Mouse (Mus musculus) kidney, postnatal 10 days (tissue): ENCODE measurements around the gene Hamp2.
"Not testable (repeated sequence)": the region's sequence is repeated elsewhere in the genome, so short reads cannot be mapped to it uniquely, and the experiment has no call there.

Source experiments
- DNase-seq: peaks from one replicate; pipeline ENCODE4 v3.0.0; 2021; ENCODE audit warnings: mixed read lengths

Hamp2 gene

DNA sequence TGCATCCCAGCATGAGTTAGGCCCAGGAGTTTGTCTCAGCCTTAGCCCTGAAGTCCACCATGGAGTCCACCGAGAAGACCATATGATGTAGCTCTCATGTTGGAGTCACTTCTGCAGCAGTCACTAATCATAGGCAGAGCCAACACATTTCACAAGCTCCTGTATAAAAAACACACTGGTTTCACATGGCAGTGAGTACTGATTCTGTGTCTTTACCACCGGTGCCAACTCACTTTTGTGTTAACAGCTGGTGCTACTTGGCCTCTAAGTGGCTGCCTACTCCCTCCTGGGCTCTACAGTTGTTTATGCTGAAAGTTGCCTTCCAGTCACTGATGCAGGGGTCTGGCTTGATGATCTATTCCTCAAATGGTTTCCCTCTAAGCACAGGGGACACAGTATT lies at the start of gene Hamp2:
TSS of gene Hamp2 (minus strand) at position 101 of the 400 bp plus-strand sequence.
- DNase-seq, result not testable (repeated sequence)

DNA sequence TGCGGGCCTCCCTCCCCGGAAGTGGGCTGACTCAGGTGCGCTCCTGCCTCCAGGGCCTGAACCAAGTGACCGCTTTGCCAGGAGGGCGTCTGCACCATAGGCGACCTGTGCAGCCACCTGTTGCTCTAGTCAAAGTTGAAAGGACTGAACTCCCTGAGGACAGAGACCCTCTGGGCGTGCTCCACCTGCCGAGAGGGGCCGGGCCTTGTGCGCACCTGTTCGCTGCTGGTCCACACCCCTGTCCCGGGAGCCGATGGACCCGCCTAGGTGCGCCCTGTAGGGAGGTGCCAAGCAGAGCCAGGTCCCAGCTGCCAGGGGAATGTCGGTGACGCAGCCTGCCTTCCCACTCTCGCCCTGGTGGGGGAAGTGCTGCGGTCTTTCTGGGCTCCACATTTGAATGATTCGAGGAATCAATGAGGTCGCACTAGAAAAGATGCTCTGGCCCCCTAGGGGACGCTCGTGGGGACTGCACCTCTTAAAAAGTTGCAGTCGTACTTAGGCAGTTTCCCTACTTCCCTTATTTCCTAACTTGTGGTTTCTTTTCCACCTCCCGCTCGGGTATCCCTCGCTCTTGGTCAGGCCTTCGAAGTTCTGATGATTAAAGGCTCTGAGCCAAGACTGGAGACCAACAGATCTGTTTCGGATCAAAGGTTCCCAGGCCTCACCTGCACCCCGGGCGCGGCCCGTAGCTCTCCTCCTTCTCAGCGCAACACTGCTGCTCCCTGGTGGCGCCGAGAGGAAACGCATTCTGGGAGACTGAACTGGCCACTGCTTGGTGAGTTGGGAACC lies 49.2 kb upstream of the Hamp2 start, which contains the start of gene Fam187b:
TSS of gene Fam187b (plus strand) at position 290 of the 789 bp plus-strand sequence.
- DNase-seq, result peak; percentile 94

DNA sequence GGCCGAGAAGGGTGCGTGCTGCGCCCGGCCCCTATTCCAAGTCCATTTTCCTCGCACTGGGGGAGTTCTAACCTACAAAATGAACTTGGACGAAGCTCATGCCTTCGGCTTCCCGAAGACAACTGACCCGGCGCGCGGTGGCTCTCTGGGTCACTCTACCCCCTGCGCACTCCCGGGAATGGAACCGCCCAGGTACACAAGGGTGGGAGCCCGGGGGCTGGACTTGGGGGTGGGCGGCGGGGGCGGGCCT lies 48.7 kb upstream of the Hamp2 start, which contains the start of gene Lsr:
TSS of gene Lsr (minus strand) at position 214 of the 250 bp plus-strand sequence.
- DNase-seq, result no peak

DNA sequence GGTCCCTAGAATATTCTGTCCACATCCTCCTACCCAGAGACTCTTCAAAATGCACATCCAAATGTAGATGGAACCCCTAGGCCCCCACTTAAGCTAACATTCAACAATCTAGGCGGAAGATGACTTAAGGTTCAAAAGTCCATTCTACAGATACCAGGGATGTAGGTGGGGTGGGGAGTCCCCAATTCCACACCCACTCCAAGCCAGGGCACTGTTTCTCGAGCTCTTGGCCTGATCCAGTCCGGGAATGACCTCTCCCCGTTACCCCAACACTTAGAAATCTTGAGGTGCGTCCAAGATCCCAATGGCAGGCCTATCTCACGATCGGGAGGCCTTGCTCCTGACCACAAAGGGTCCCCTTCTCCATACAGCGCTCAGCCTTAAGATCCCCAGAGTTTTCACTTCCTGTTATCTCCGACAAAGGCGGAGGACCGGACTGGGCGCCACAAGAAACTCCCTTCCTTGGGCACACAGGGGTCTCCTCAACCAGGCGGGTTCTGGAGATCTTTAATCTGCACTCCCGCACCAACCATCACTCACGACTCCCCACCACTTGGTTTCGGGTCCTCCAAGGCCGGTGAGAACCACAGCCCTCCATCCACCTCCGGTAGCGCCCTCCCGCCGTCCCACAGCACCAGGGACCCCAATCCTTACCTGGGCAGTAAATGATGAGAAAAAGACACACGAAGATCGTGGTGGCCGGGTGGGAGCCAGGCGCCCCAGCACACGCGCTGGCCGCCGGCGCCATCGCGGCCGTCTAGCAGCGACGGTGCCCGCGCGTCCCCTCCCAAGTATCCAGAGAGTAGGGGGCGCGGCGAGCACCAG lies 48.2 kb upstream of the Hamp2 start:
- no peak for DNase-seq

DNA sequence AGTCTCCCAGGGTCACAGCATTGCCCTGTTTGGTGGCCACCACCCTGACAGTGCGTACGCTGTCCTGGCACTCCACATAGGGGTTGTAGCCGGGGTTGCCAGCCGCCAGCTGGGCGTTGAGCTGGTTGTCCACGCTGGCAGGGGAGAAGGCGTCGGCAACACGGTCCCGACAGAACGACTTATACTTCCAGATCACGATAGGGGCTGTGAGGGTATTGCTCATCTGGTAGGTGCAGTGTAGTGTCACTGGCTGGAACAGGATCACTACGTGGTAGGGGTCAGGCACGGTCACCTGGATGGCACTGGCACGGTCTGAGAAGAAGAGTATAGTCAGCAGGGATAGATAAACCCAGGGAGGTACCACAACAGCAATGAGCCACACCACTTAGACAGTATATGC lies 47.4 kb upstream of the Hamp2 start:
- DNase-seq, result no peak

DNA sequence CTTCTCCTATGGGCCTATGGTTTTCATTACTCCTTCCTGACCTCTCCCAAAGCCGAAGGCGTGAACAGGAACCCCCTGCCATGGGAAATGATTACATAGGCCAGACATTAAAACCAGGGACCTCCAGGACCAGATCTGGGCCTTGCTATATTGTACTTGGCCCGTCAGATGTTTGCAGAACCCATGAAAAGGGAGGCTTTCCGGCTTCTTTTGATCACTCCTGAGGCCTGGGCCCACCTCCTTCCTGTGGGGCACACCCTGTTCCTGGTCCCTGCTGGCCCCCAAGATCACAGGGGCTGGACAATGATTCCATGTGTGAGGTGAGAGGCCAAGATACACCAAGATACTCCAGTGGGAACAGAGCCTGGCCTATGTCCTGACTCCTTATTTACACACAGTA lies 44.7 kb upstream of the Hamp2 start:
- no peak for DNase-seq

DNA sequence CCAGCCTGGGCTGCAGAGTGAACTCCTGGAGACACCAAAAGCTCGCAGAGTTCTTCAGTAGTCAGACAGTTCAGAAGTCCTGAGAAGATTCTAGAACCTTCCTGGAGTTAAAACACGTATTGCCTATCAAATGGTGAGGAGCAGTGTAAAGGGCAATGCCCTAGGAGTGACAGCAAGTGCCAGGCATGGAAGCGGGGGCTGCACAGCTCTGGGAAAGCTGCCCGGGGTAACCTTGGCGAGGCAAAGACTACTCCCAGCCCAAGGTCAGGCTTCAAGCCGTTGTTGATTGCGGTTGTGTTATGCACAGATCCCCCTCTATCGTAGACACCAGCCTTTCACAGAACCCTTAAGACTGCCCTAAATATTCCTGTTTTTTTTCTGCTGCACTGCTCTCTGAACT lies 44.1 kb upstream of the Hamp2 start:
- DNase-seq, result no peak

DNA sequence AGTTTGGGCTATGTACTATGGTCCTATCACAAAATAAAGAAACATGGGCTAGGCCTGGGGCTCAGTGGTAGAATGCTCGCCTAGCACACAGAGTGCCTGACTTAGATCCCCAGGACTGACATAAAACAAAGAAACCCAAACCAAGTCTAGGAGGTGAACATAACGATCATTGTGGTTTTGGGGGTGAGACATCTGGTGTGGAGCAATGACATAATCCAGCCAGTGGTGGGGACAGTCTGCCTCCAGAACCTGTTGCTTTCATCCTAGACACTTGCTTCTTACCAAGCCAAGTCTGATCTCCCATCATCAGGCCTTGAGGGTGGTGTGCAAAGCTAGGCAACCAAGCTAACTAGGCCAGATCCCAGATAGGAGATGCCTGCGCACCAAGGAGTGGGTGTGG lies 42.2 kb upstream of the Hamp2 start:
- DNase-seq, result no peak

DNA sequence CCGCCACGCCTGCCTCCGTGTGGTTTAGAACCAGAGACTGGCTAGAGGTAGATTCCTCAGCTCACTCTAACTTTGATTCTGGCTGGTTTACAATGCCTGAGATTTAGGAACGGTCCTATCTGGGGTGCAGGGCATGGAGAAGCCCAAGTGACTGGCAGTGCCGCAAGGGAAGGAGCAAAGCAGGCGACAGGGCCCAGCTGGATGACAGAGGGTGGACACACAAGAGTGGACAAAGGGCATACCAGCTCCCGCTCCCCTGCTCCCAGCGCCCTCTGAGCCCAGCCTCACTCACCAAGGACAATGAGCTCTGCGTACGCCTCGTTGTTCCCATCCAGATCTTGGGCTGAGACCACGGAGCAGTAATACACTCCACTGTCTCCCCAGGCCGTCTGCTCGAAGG lies 41.2 kb upstream of the Hamp2 start:
- DNase-seq, result no peak

DNA sequence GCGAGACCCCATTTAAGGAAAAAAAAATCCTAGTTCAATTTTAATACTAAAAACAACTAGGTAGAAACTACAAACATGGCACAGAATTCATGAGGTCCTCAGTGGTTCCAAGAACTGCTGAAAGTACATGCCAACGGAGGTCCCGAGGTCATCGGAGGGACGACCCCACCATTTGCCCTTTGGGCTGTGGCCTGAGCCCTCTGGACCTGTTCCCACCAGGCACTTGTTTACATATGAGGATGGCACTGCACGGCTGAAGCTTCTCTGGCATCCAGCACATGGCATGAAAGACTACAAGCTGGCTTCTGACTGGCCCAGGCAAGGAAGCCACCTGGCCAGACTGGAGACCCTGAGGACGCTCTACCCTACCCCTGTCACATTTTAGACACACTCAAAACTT lies 39.9 kb upstream of the Hamp2 start:
- DNase-seq, result no peak

DNA sequence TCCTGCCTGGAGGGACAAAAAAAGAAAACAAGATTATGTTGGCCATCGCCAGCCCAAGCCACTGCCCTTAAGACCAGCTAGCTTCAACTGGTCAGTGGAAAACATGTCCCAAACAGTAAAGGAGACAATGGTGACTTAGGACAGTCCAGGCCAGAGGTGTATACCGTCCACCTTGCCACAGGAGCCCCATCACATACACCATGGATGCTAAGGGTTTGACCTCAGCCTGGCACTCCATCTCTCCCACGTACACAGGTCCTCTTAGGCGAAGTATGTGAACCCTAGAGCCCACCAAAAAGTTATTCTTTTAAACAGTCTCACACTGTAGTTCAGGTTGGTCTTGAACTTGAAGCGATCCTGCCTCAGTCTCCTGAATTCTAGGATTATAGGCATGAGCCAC lies 38.4 kb upstream of the Hamp2 start:
- no peak for DNase-seq

DNA sequence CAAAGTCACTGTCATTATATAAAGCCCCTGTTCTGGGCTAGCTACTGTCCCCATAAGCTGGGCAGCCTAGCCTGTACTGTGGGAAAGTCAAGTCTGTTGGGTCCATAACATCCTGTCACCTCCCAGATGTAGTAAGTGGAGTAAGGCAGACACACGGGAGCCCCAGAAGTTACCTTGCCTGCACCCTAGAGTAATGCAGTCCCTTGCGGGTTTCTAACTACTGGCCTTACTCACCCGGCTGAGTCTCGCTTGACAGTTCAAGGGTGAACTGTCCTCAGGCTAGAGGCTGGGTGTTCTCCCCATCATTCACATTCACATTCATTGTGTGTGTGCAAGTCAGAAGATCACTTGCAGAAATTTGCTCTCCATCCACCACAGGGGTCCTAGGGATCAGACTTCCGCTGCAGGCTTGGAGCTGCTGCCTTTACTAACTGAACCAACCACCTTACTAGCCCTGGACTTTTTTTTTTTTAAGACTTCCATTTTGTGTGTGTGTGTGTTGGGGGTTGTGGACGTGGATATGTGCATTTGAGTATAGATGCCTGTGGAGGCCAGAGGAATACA lies 35.4 kb upstream of the Hamp2 start:
- DNase-seq, result no peak

DNA sequence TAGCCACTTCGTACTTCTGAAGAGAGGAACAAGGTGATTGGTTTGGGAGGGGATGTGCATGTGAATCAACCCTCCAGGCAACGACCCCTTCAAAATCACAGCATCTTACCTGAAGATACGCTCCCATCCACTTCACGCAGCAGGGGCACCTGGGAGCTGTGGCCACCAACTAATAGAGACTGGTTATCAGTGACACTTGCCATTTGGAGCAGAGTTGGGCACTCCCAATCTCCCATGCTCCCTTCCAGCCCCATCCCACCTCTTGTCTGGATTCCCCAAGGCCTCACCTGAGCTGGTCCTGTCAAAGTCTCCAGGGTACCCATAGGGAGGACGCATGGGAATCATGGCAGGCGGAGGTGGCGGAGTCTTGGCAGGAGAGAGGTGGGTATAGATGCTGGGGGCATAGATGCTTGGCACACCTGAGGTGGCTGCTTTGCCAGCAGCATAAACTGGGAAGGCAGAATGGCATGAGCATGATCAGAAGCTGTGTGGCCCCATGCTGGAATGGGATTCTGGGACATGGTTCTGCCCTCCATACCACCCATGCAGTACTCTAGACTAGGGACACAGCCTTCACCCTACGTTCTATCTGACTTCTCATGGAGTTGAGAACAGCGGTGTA lies 34.5 kb upstream of the Hamp2 start:
- no peak for DNase-seq

DNA sequence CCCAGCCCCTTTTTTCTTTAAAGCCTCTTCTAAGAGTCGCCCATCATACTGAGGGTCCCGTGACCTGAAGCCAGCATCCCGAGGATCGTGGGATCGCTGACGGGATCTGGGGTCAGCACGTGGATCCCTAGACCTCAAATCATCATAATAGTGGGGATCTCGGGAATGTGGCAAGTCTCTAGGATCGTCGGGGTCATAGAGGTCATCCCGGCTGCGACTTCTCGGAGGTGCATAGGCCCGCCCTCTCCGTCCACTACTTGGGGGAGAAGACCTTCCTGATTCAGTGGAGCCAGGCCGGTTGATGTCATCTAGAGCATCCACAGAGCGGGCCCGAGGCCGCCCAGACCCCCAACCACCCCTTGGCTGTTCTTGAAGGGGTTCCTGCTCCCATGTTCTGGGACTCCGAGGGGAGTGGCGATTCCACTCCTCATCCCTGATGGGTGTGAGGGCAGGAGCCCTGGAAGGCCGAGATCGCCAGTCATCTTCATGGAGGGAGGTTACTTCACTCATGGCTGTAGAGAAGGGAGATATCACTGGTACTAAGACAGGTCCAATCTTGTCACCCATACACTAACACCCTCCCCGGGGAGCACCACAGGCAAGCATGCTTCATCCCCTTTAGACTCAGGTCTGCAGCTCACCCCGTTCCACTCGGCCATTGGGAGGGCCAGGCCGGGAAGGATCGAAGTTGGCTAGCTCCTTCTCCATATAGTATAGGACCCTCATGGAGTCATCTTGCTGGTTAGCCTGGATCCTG lies 33.8 kb upstream of the Hamp2 start:
- DNase-seq, result peak; percentile 49

DNA sequence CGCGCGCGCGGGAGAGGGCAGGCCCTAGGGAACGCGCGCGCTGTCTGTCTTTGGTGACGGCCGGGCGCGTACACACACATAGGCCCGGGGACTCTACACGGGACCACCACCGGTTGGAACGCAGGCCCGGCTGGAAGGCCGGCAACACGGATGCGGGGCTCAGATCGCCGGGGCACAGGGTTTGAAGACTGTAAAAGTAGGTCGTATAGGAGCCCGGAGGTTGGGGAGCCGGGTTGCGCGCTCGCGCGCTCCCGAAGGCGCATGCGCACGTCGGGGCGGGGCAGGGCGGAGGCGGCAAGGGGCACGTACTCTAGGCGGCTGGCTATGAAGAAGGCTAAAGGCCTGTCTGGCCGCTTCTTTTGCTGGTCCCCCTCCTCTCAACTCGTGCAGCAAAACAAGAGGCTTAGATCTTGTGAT lies 32.9 kb upstream of the Hamp2 start:
- peak; percentile 95 for DNase-seq

DNA sequence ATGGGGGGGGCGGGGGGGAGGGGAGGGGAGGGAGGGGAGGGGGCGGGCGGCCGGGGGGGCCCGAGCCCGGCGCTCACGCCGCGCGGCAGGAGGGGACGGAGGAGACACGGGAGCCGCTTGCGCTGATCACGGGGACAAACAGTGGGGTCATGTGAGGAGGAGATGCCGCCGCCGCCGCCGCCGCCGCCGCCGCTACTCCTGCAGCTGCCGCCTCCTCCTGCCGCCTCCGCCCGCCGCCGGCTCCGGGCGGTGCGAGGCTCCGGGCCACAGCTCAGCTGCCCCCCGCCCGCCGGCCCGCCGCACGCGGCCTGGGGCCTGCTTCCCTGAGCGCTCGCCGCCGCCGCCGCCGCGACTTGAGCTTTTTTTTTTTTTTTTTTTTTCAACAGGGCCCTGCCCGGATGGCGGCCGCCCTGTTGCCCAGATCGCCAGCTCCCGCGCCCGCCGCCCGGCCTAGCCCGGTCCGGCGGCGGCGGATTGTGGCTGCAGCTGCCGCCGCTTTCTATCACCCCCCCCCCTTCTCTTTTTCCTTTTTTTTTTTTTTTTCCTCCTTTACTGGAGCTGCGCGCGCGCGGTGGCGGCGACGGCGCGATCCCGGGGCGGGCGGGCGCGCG lies 32.4 kb upstream of the Hamp2 start, which contains the start of gene Usf2:
TSS of gene Usf2 (minus strand) at position 48 of the 611 bp plus-strand sequence.
- peak; percentile 90 for DNase-seq

DNA sequence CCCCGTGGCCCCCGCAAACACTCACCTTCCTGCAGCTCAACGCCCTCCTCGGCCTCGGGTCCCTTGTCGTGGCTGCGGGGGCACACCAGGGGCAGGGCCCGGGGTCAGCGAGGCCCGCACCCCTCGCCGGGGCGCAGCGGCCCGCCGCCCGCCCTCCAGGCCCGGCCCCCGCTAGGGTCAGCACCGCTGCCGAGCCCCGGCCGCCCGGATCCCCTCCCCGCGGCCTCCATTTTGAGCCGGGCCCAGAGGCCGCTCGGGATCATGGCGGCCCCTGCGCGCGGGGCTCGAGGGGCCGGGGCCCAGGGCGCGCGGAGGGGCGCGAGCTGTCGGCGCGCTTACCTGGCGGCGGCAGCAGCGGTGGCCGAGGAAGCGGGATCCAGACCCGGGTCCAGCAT lies 31.9 kb upstream of the Hamp2 start:
- DNase-seq, result no peak

DNA sequence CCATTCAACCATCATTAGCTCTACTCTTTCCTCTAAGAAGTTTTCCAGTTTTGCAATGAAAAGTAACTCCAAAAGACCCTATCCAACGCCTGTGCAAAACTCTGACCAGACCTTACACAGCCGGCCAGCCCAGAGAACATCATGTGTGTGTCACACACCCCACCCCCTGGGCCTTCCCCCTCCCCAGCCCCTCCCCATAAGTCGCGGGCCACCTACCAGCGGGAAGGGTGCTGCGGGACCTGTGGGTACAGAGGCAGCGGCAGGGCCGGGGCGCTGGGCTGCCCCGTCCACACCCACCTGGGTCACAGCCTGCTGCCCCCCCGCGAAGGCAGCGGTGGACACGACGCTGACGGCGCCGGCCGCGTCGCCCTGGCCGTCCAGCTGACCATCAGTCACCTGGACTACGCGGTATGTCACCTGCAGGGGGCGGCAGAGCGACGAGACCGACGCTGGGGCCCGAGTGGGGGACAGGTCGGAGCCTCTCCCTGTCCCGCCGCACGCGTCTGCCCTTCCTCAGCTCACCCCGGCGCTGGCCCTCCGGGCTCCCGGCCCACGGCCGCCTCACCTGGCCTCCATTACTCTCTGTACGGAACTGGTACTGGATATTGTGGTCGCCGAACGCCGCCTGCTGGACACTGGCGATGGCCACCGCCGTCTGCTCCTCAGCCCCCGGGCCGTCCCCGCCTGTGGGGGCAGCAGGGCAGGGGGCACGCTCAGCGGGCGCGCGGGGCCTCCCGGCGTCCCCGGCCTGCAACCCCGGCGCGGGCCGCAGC lies 31.3 kb upstream of the Hamp2 start:
- DNase-seq, result peak; percentile 95

DNA sequence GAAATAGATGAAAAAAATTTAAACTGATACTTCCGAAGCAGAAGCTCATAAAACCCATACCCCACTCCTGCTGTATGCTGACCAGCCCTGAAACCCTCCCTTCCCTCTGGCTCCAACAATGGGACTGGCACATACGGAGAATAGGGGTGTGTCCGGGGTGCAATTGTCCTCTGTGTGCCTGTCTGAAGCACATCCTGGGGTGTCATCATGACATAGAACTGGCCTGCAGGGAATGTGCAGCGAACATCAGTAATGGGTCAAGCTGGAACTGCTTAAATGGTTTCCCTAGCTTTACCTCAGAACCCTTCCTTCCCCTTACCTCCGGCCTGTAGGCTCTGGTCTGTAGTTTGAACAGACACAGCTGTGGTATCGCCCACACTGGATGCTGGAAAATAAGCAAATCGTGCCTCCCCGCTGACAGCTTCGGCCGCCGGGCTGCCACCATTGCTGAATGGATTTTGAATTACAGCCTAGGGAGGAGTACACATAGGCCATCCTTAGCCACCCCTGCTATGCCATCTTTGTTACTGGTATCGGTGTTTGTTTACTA lies 30.6 kb upstream of the Hamp2 start:
- DNase-seq, result no peak

DNA sequence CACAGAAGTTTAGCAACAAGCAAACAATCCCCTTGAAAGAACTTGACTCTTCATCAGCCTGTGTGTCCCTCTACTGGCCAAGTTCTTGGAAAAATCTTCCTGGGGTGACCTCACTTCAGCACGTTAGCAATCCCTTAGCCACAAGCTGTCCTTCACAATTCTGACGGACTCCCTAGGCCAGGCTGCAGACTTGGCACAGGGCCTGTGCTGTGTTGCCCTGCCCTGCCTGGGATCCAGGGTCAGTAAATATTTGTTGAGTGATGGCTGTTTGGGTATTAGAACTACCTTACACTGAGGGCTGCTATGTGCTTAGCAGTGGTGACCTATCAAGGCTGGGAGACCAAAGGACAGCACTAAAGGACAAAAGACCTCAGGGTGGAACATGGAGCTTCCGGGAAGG lies 29.6 kb upstream of the Hamp2 start:
- DNase-seq, result no peak

DNA sequence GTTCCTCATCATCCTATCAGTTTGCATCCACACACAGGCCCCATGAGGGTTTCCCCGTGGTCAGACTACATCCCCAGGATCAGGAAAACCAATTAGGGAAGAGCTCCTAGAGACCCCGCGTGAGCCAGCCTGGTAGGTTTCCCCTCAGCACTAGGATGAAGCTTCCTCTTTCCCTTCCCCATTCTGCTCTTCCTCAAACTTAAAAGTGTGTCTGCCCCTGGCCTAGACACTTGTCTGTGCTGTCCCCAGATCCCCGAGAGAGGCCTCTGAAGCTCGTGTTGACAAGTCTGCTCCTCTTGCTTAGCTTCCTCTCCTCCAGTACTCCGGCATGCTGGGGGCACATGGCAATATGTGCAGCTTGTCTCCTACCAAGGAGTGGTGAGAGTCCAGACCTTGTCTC lies 29.0 kb upstream of the Hamp2 start:
- no peak for DNase-seq
